Mouse (Mus musculus) stomach, postnatal 0 days (tissue): Measurements from ENCODE around the gene Iars2. TPM values are rescaled to one million over a fixed set of nuclear protein-coding genes. Genes with fewer than 3 reads are reported as not detected.
A peak's percentile ranks its signal among the peaks of the same experiment; 100 is the strongest.

Experiments
- ATAC-seq: fragments of 200-750 bp; cut with Nextera tagmentation; 2 replicates; pipeline ENCODE4 v1.8.0; 2017; ENCODE audit not compliant: low FRiP score, low TSS enrichment
- DNase-seq: peaks from one replicate; pipeline ENCODE4 v3.0.0-alpha.2; 2016; ENCODE audit warnings: low spot score
- H3K27ac ChIP-seq: fragments of 300-500 bp; sonication (generic); replicated peaks from 2 replicates; pipeline ENCODE4 v1.5.1; 2014; ENCODE audit warnings: mild to moderate bottlenecking, control low read depth
- H3K27me3 ChIP-seq: fragments of 300-500 bp; sonication (generic); 2 replicates; pipeline ENCODE4 v1.6.1; 2014; ENCODE audit warnings: low read length; ENCODE audit not compliant: control insufficient read depth, insufficient read depth
- H3K36me3 ChIP-seq: fragments of 300-500 bp; sonication (generic); 2 replicates; pipeline ENCODE4 v1.6.1; 2014; ENCODE audit warnings: low read length, mixed read lengths; ENCODE audit not compliant: control insufficient read depth, insufficient read depth
- H3K4me1 ChIP-seq: fragments of 300-500 bp; sonication (generic); replicated peaks from 2 replicates; pipeline ENCODE4 v1.6.1; 2014; ENCODE audit warnings: antibody characterized with exemption; ENCODE audit not compliant: control insufficient read depth, insufficient read depth
- H3K4me2 ChIP-seq: fragments of 300-500 bp; sonication (generic); replicated peaks from 2 replicates; pipeline ENCODE4 v1.6.1; 2014; ENCODE audit warnings: low read depth, mild to moderate bottlenecking, control low read depth, moderate library complexity
- H3K4me3 ChIP-seq: fragments of 300-500 bp; sonication (generic); 2 replicates; pipeline ENCODE4 v1.5.1; 2014; ENCODE audit warnings: low read depth, low read length, control low read depth
- H3K9ac ChIP-seq: fragments of 300-500 bp; sonication (generic); 2 replicates; pipeline ENCODE4 v1.6.1; 2014; ENCODE audit warnings: mild to moderate bottlenecking, low read length, control low read depth, mixed read lengths
- H3K9me3 ChIP-seq: fragments of 300-500 bp; sonication (generic); 2 replicates; pipeline ENCODE4 v1.6.1; 2016; ENCODE audit warnings: low read length; ENCODE audit not compliant: control insufficient read depth
- CTCF ChIP-seq: IDR thresholded peaks from 2 replicates; pipeline ENCODE4 v1.5.1; 2016; ENCODE audit warnings: antibody characterized with exemption, low read depth, mild to moderate bottlenecking, moderate library complexity
- EP300 ChIP-seq: optimal IDR thresholded peaks from 2 replicates; pipeline ENCODE3; 2016; ENCODE audit warnings: antibody characterized with exemption
- WGBS: fragments of 180-500 bp; shearing (Covaris S2); extraction: QIAGEN DNeasy Blood & Tissue Kit; methylation state at CpG from one replicate; pipeline ENCODE4 v1.1.7; 2014; 5-methylcytosine and 5-hydroxymethylcytosine counted together
- polyA plus RNA-seq: library from polyadenylated mRNA; unstranded; fragments of >200 nt; fragmentation: Nextera tagmentation; extraction: Ambion mirVana; gene quantifications from 2 replicates; pipeline ENCODE4 v1.2.1, GENCODE M21; 2015

Iars2 gene
- polyA plus RNA-seq, result 25.5 and 26.6 TPM in 2 replicates

GRCm38 (mm10) chr1:185328721-185329610, at the start of gene Iars2:
Iars2 (minus strand) TSS chr1:185329396.
- peak; percentile 94 for DNase-seq
- Histone ChIP-seq H3K9me3 (no peaks in the 10 kb centered on the region), H3K36me3 (peaks cover 4% of the 10 kb centered on the region), H3K27me3 (no peaks in the 10 kb centered on the region), H3K4me2 (peak within 1 kb of the TSS; percentile 83), H3K27ac (peak within 1 kb of the TSS; percentile 97), H3K9ac (peak within 1 kb of the TSS; percentile 94), H3K4me1 (no peaks in the 10 kb centered on the region), H3K4me3 (peak within 1 kb of the TSS; percentile 95)
- no peak for TF ChIP-seq CTCF
- no peak for TF ChIP-seq EP300
- peak; percentile 81 for ATAC-seq
- under 1% methylated on average over 67 of the region's 76 CpGs for WGBS

DNA sequence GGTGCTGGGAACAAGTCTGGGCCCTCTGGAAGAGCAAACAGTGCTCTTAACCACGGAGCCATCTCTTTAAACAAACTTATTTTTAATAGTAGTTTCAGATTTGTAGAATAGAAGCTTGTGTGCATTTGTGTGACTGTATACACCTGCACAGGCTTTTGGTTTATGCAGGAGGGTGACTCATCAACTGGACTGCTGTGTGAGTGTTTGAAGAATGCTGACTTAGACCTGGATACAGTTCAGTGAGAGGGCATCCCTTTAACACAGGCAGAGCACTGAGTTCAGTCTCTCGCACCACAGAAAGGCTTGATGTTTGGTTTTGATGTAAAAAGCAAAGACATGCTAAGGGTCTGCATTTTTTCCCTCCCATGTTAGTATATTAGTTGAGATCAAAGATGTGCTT, 48.2 kb upstream of the Iars2 start:
- H3K27ac ChIP-seq, result no peak overlapping the region
- H3K9me3 ChIP-seq, result no peaks in the 10 kb centered on the region
- no peak overlapping the region for H3K9ac ChIP-seq
- TF ChIP-seq CTCF (no peak), EP300 (no peak)
- no peak overlapping the region for H3K4me3 ChIP-seq
- 0 out of 2 replicates have a peak, but pooled peaks have one; percentile 64 for ATAC-seq
- H3K36me3 ChIP-seq, result peaks cover 31% of the 10 kb centered on the region
- H3K4me2 ChIP-seq, result no peak overlapping the region
- WGBS, result 74% methylated on average over 2 of the region's 2 CpGs
- no peaks in the 10 kb centered on the region for H3K27me3 ChIP-seq
- no peaks in the 10 kb centered on the region for H3K4me1 ChIP-seq
- no peak for DNase-seq

DNA sequence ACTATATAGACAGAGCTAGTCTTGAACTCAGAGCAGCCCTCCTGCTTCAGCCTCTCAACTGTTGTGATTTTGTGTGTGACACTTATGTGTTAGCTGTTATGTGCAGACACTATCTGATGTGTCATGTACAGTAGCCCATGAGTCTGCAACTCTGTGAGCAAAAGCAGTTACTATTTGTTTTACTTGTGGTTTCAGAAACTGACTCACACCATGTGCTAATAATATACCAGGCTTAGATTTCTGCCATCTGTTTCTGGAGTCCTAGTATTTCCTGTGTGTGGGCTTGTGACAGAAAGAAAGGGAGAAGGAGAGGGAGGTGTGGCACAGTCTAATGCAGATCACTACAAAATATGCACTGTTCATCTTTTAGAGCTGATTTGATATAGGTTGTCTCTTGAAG, 47.2 kb upstream of the Iars2 start:
- Histone ChIP-seq H3K9me3 (no peaks in the 10 kb centered on the region), H3K27ac (no peak overlapping the region), H3K36me3 (peaks cover 32% of the 10 kb centered on the region), H3K27me3 (no peaks in the 10 kb centered on the region), H3K4me3 (no peak overlapping the region), H3K4me1 (no peaks in the 10 kb centered on the region), H3K4me2 (no peak overlapping the region), H3K9ac (no peak overlapping the region)
- no peak for DNase-seq
- TF ChIP-seq CTCF (no peak), EP300 (no peak)
- ATAC-seq, result peak; percentile 82

GRCm38 (mm10) chr1:185369979-185370378, 40.8 kb upstream of the Iars2 start:
- 82% methylated on average over 6 of the region's 6 CpGs for WGBS
- no peak for ATAC-seq
- Histone ChIP-seq H3K27me3 (no peaks in the 10 kb centered on the region), H3K4me2 (no peak overlapping the region), H3K36me3 (peaks cover 24% of the 10 kb centered on the region), H3K9ac (no peak overlapping the region), H3K9me3 (no peaks in the 10 kb centered on the region), H3K4me1 (no peaks in the 10 kb centered on the region), H3K27ac (no peak overlapping the region), H3K4me3 (no peak overlapping the region)
- DNase-seq, result no peak
- TF ChIP-seq CTCF, result no peak
- TF ChIP-seq EP300, result no peak

- WGBS, result 73% methylated on average over 6 of the region's 6 CpGs
- Histone ChIP-seq H3K27me3 (no peaks in the 10 kb centered on the region), H3K9me3 (no peaks in the 10 kb centered on the region), H3K4me1 (no peaks in the 10 kb centered on the region), H3K36me3 (peaks cover 10% of the 10 kb centered on the region), H3K4me3 (no peak overlapping the region), H3K27ac (no peak overlapping the region), H3K4me2 (no peak overlapping the region), H3K9ac (no peak overlapping the region)
- ATAC-seq (no peak), DNase-seq (no peak)
- no peak for TF ChIP-seq CTCF
- TF ChIP-seq EP300, result no peak
Observed at GRCm38 (mm10) chr1:185367383-185367782, 38.2 kb upstream of the Iars2 start.

DNA sequence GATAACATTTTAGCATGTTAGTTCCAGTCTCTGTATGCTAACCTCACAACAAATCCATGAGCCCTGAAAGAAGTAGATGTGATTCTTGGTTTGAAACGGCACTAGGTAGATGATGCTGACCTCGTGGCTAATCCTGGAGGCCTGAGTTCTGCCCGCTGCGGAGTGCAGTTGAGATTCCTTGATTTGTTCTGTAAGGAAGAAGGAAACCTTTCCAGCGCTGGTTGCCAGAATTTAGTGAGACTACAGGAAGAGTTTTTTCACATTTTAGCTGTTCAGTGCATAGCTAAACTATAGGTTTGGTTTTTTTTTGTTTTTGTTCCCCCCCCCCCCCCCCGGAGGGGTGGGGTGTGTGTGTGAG, 35.0 kb upstream of the Iars2 start:
- Histone ChIP-seq H3K4me1 (0 out of 2 replicates have a peak, but pooled peaks cover 2% of the 10 kb centered on the region), H3K9ac (peak overlapping the region; percentile 95), H3K4me3 (peak overlapping the region; percentile 99), H3K27me3 (no peaks in the 10 kb centered on the region), H3K4me2 (peak overlapping the region; percentile 77), H3K27ac (no peak overlapping the region), H3K9me3 (no peaks in the 10 kb centered on the region), H3K36me3 (no peaks in the 10 kb centered on the region)
- no peak for ATAC-seq
- TF ChIP-seq CTCF, result no peak
- no peak for TF ChIP-seq EP300
- DNase-seq, result no peak
- WGBS, result 31% methylated on average over 6 of the region's 6 CpGs
